Mouse (Mus musculus): ENCODE measurements at regions not wholly inside any gene's neighbourhood (a gene's known extent, or its start where the extent isn't known, plus 50 kb on each side); places are given as distances from the start of the nearest gene placed in this dataset.

GRCm38 (mm10) chr11:89247991-89248390 is 54.1 kb downstream of the Nog start:
- Histone ChIP-seq H3K9ac (replicated peaks) (no peak overlapping the region), H3K27ac (no peak overlapping the region), H3K36me3 (no peaks in the 10 kb centered on the region), H3K27me3 (no peaks in the 10 kb centered on the region), H3K4me2 (replicated peaks) (no peak overlapping the region), H3K4me1 (replicated peaks) (no peaks in the 10 kb centered on the region), H3K4me3 (replicated peaks) (no peak overlapping the region), H3K9me3 (no peaks in the 10 kb centered on the region)
- 99% methylated on average over 2 of the region's 2 CpGs for WGBS
- ATAC-seq: no peak

- H3K4me1 ChIP-seq (replicated peaks): no peaks in the 10 kb centered on the region
- H3K36me3 ChIP-seq: no peaks in the 10 kb centered on the region
- H3K4me2 ChIP-seq (replicated peaks): no peak overlapping the region
- WGBS: 16% methylated on average over 3 of the region's 3 CpGs
- no peak overlapping the region for H3K9ac ChIP-seq (replicated peaks)
- no peaks in the 10 kb centered on the region for H3K27me3 ChIP-seq
- H3K9me3 ChIP-seq: no peaks in the 10 kb centered on the region
- no peak overlapping the region for H3K27ac ChIP-seq
- no peak overlapping the region for H3K4me3 ChIP-seq (replicated peaks)
- no peak for ATAC-seq
Measured at GRCm38 (mm10) chr11:89243370-89243769, 58.8 kb downstream of the Nog start.

- Histone ChIP-seq H3K4me3 (replicated peaks) (no peak overlapping the region), H3K27ac (no peak overlapping the region), H3K9me3 (no peaks in the 10 kb centered on the region), H3K36me3 (no peaks in the 10 kb centered on the region), H3K27me3 (no peaks in the 10 kb centered on the region), H3K4me1 (replicated peaks) (no peaks in the 10 kb centered on the region), H3K4me2 (replicated peaks) (no peak overlapping the region), H3K9ac (replicated peaks) (no peak overlapping the region)
- 61% methylated on average over 2 of the region's 2 CpGs for WGBS
- no peak for ATAC-seq
Measured at GRCm38 (mm10) chr11:89242130-89242529, 60.0 kb downstream of the Nog start.

GRCm38 (mm10) chr11:89239891-89240290 is 62.2 kb downstream of the Nog start:
- H3K4me1 ChIP-seq (replicated peaks): no peaks in the 10 kb centered on the region
- no peak overlapping the region for H3K4me2 ChIP-seq (replicated peaks)
- H3K36me3 ChIP-seq: no peaks in the 10 kb centered on the region
- no peak overlapping the region for H3K27ac ChIP-seq
- 47% methylated on average over 9 of the region's 9 CpGs for WGBS
- no peaks in the 10 kb centered on the region for H3K27me3 ChIP-seq
- no peak overlapping the region for H3K9ac ChIP-seq (replicated peaks)
- ATAC-seq: no peak
- H3K4me3 ChIP-seq (replicated peaks): no peak overlapping the region
- H3K9me3 ChIP-seq: no peaks in the 10 kb centered on the region

GRCm38 (mm10) chr11:89236904-89237303 is 65.2 kb downstream of the Nog start:
- H3K27ac ChIP-seq: no peak overlapping the region
- H3K9me3 ChIP-seq: no peaks in the 10 kb centered on the region
- peaks cover 4% of the 10 kb centered on the region; the same call in 1 of the 2 replicates for H3K4me1 ChIP-seq (replicated peaks)
- ATAC-seq: no peak
- no peak overlapping the region for H3K9ac ChIP-seq (replicated peaks)
- no peak overlapping the region for H3K4me3 ChIP-seq (replicated peaks)
- H3K4me2 ChIP-seq (replicated peaks): no peak overlapping the region
- no peaks in the 10 kb centered on the region for H3K27me3 ChIP-seq
- H3K36me3 ChIP-seq: no peaks in the 10 kb centered on the region
- 97% methylated on average over 3 of the region's 3 CpGs for WGBS

- no peaks in the 10 kb centered on the region for H3K36me3 ChIP-seq
- H3K4me1 ChIP-seq (replicated peaks): peaks cover 4% of the 10 kb centered on the region; the same call in 1 of the 2 replicates
- ATAC-seq: 0 out of 2 replicates have a peak, but pooled peaks have one; percentile 48
- no peak overlapping the region for H3K4me3 ChIP-seq (replicated peaks)
- no peak overlapping the region for H3K27ac ChIP-seq
- 63% methylated on average over 9 of the region's 9 CpGs for WGBS
- H3K9me3 ChIP-seq: no peaks in the 10 kb centered on the region
- H3K27me3 ChIP-seq: no peaks in the 10 kb centered on the region
- 0 out of 2 replicates have a peak overlapping the region, but pooled peaks have one; percentile 6 for H3K4me2 ChIP-seq (replicated peaks)
- H3K9ac ChIP-seq (replicated peaks): no peak overlapping the region
Measured at GRCm38 (mm10) chr11:89232884-89233480, 69.2 kb downstream of the Nog start.

GRCm38 (mm10) chr11:89229726-89230125 is 72.4 kb downstream of the Nog start:
- Histone ChIP-seq H3K27ac (no peak overlapping the region), H3K4me1 (replicated peaks) (peaks cover 4% of the 10 kb centered on the region; the same call in 1 of the 2 replicates), H3K4me2 (replicated peaks) (no peak overlapping the region), H3K9me3 (no peaks in the 10 kb centered on the region), H3K27me3 (no peaks in the 10 kb centered on the region), H3K9ac (replicated peaks) (no peak overlapping the region), H3K36me3 (no peaks in the 10 kb centered on the region), H3K4me3 (replicated peaks) (no peak overlapping the region)
- 70% methylated on average over 5 of the region's 5 CpGs for WGBS
- no peak for ATAC-seq

GRCm38 (mm10) chr11:89213204-89213603 is 88.9 kb downstream of the Nog start:
- Histone ChIP-seq H3K4me3 (replicated peaks) (no peak overlapping the region), H3K4me2 (replicated peaks) (no peak overlapping the region), H3K9ac (replicated peaks) (no peak overlapping the region), H3K4me1 (replicated peaks) (peaks cover 8% of the 10 kb centered on the region), H3K9me3 (0 out of 2 replicates have a peak, but pooled peaks cover 4% of the 10 kb centered on the region), H3K36me3 (no peaks in the 10 kb centered on the region), H3K27me3 (no peaks in the 10 kb centered on the region), H3K27ac (no peak overlapping the region)
- no peak for ATAC-seq
- 88% methylated on average over 5 of the region's 5 CpGs for WGBS

GRCm38 (mm10) chr11:89209531-89209950 is 92.6 kb downstream of the Nog start:
- Histone ChIP-seq H3K27me3 (no peaks in the 10 kb centered on the region), H3K27ac (no peak overlapping the region), H3K9me3 (no peaks in the 10 kb centered on the region), H3K9ac (replicated peaks) (no peak overlapping the region), H3K36me3 (no peaks in the 10 kb centered on the region), H3K4me3 (replicated peaks) (no peak overlapping the region), H3K4me1 (replicated peaks) (peaks cover 14% of the 10 kb centered on the region), H3K4me2 (replicated peaks) (peak overlapping the region; percentile 27; the same call in 1 of the 2 replicates)
- ATAC-seq: 0 out of 2 replicates have a peak, but pooled peaks have one; percentile 20
- 19% methylated on average over 11 of the region's 11 CpGs for WGBS

- H3K4me2 ChIP-seq (replicated peaks): no peak overlapping the region
- ATAC-seq: peak; percentile 62; the same call in 1 of the 2 replicates
- WGBS: 37% methylated on average over 6 of the region's 6 CpGs
Measured at GRCm38 (mm10) chr11:89209072-89209471, 93.1 kb downstream of the Nog start.

GRCm38 (mm10) chr11:89206788-89207187 is 95.3 kb downstream of the Nog start:
- WGBS: 31% methylated on average over 3 of the region's 3 CpGs
- no peak for ATAC-seq

More at GRCm38 (mm10) chr11:89209072-89209471, 93.1 kb downstream of the Nog start:
- Histone ChIP-seq H3K36me3 (no peaks in the 10 kb centered on the region), H3K4me3 (replicated peaks) (no peak overlapping the region), H3K9me3 (no peaks in the 10 kb centered on the region), H3K27ac (no peak overlapping the region), H3K27me3 (no peaks in the 10 kb centered on the region), H3K4me1 (replicated peaks) (peaks cover 14% of the 10 kb centered on the region), H3K9ac (replicated peaks) (no peak overlapping the region)

GRCm38 (mm10) chr11:89204948-89205545 is 97.1 kb downstream of the Nog start:
- Histone ChIP-seq H3K9ac (replicated peaks) (no peak overlapping the region), H3K27me3 (no peaks in the 10 kb centered on the region), H3K36me3 (no peaks in the 10 kb centered on the region), H3K4me1 (replicated peaks) (peaks cover 13% of the 10 kb centered on the region), H3K27ac (no peak overlapping the region), H3K4me3 (replicated peaks) (no peak overlapping the region), H3K4me2 (replicated peaks) (no peak overlapping the region), H3K9me3 (no peaks in the 10 kb centered on the region)
- WGBS: 70% methylated on average over 7 of the region's 7 CpGs
- no peak for ATAC-seq

More at GRCm38 (mm10) chr11:89206788-89207187, 95.3 kb downstream of the Nog start:
- Histone ChIP-seq H3K27me3 (no peaks in the 10 kb centered on the region), H3K9ac (replicated peaks) (no peak overlapping the region), H3K4me2 (replicated peaks) (no peak overlapping the region), H3K27ac (no peak overlapping the region), H3K36me3 (no peaks in the 10 kb centered on the region), H3K4me3 (replicated peaks) (no peak overlapping the region), H3K9me3 (no peaks in the 10 kb centered on the region), H3K4me1 (replicated peaks) (peaks cover 14% of the 10 kb centered on the region)

All from midbrain, embryonic 13.5 days (tissue).